Mouse (Mus musculus) thymus, adult 2 months (tissue): ENCODE data around the gene Trpt1. TPM values are rescaled to one million over a fixed set of nuclear protein-coding genes. Genes with fewer than 3 reads are reported as not detected.

Experiments
- DNase-seq: peaks from one replicate; pipeline ENCODE4 v3.0.0; 2021
- H3K27ac ChIP-seq: fragments of 200-500 bp; 2 replicates; pipeline ENCODE4 v1.5.1; 2012; ENCODE audit warnings: low read length, control low read depth; ENCODE audit not compliant: control insufficient read depth, insufficient read depth
- H3K27me3 ChIP-seq: fragments of 200-500 bp; 2 replicates; pipeline ENCODE4 v1.6.1; 2012; ENCODE audit warnings: mild to moderate bottlenecking, low read length, moderate library complexity, mixed read lengths; ENCODE audit not compliant: control insufficient read depth, insufficient read depth
- H3K36me3 ChIP-seq: fragments of 200-500 bp; 2 replicates; pipeline ENCODE4 v1.6.1; 2012; ENCODE audit warnings: mild to moderate bottlenecking, low read length, moderate library complexity; ENCODE audit not compliant: control insufficient read depth, insufficient read depth
- H3K4me1 ChIP-seq: fragments of 200-500 bp; replicated peaks from 2 replicates; pipeline ENCODE4 v1.6.1; 2012; ENCODE audit warnings: low read length; ENCODE audit not compliant: control insufficient read depth, insufficient read depth
- H3K4me3 ChIP-seq: fragments of 200-500 bp; 2 replicates; pipeline ENCODE4 v1.5.1; 2012; ENCODE audit warnings: mild to moderate bottlenecking, low read length, control low read depth, moderate library complexity; ENCODE audit not compliant: control insufficient read depth, insufficient read depth
- CTCF ChIP-seq: fragments of 200-500 bp; IDR thresholded peaks from 2 replicates; pipeline ENCODE4 v1.5.1; 2012; ENCODE audit warnings: mild to moderate bottlenecking, control low read depth, low read length, moderate library complexity, borderline replicate concordance; ENCODE audit not compliant: control insufficient read depth, poor library complexity, insufficient read depth; ENCODE audit errors: extremely low read depth
- POLR2A ChIP-seq: fragments of 200-500 bp; IDR thresholded peaks from 2 replicates; pipeline ENCODE4 v1.6.1; 2012; ENCODE audit warnings: mild to moderate bottlenecking, low read length, control low read depth, moderate library complexity; ENCODE audit not compliant: control insufficient read depth, poor library complexity, insufficient read depth; ENCODE audit errors: extremely low read depth
- WGBS: fragments of 180-500 bp; shearing (Covaris S2); methylation state at CpG from one replicate; pipeline ENCODE4 v1.1.7; 2018; 5-methylcytosine and 5-hydroxymethylcytosine counted together
- polyA plus RNA-seq: library from polyadenylated mRNA; depleted of rRNA; stranded (reverse); fragments of >200 nt; gene quantifications from 2 replicates; pipeline ENCODE4 v1.2.3, GENCODE M21; 2012

Gene Trpt1
- polyA plus RNA-seq, 1 experiment = 9.9 TPM

DNA sequence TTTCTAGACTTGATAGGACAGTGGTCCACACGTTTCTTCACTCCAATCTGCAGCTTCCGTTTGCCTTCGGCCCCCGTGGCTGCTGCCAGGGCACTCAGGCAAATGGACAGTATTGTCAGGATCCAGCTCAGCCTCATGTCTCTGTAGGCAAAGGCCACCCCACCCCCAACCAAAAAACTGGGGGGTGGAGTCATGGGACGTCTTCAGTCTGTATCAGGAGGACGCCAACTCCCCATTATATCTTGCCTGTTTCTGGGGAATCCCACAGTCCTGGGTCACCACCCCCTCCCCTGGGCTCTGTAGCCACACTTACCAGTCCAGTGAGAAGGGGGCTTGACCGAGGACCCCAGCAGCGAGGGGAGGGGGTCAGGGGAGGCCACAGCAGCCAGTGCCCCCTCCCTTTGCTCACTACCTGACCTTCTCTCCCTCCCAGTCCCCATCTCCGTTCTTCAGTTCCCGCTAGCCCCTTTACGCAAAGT, 16.9 kb upstream of the Trpt1 start:
- peak; percentile 54 for DNase-seq
- H3K4me1 ChIP-seq = peaks cover 29% of the 10 kb centered on the region
- 31% methylated on average over 11 of the region's 11 CpGs for WGBS

DNA sequence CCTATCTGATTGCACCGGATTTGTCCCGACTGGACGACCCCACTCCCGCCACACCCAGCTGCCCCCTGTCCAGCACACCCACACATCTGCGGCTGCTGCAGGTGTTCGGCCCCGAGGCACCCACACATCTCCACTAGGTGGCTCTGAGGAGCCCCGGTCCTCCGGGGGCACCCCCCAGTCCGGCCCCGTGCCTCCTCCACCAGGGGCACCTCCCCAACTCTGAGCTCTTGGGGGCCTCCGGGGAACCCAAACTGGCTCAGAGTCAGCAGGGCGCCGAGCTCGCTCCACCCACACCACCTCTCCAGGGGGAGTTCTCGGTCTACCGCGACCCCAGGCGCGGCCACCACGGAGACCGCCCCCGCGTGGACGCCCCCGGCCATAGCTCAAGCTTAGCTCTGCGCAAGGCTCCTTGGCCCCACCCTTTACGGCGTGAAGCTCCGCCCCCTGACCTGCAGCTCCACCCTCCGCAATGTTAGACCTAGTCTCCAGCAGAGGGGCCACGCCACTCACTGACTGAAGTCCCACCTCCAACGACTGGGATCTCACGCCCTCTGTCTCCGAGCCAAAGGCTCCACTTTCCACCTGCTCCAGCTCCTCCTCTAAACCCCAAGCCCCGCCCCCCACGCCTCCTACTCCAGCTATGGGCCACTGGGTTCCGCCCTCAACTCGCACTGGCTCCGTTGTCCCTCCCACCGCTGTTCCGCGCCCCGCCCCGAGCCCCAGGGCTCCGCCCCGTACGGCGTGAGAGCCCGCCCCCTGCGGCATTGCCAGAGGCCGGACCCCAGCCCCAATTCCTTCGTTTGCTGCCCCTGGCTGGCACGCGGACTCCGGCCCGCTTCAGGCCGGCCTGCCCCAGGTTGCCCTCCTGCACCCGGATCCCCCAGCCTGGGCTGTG, 16.2 kb upstream of the Trpt1 start:
- Histone ChIP-seq H3K36me3 (peaks cover 6% of the 10 kb centered on the region; the same call in 1 of the 2 replicates), H3K27me3 (no peaks in the 10 kb centered on the region), H3K27ac (peak overlapping the region; percentile 1; the same call in 1 of the 2 replicates), H3K4me1 (peaks cover 28% of the 10 kb centered on the region), H3K4me3 (peak overlapping the region; percentile 65)
- WGBS = under 1% methylated on average over 59 of the region's 59 CpGs
- peak; percentile 41 for TF ChIP-seq POLR2A
- peak; percentile 96 for TF ChIP-seq CTCF
- DNase-seq = peak; percentile 99

More for the DNA sequence above, 16.9 kb upstream of the Trpt1 start:
- TF ChIP-seq CTCF = no peak
- no peak for TF ChIP-seq POLR2A
- Histone ChIP-seq H3K36me3 (peaks cover 6% of the 10 kb centered on the region; the same call in 1 of the 2 replicates), H3K27me3 (no peaks in the 10 kb centered on the region), H3K4me3 (peak overlapping the region; percentile 48), H3K27ac (peak overlapping the region; percentile 1; the same call in 1 of the 2 replicates)

DNA sequence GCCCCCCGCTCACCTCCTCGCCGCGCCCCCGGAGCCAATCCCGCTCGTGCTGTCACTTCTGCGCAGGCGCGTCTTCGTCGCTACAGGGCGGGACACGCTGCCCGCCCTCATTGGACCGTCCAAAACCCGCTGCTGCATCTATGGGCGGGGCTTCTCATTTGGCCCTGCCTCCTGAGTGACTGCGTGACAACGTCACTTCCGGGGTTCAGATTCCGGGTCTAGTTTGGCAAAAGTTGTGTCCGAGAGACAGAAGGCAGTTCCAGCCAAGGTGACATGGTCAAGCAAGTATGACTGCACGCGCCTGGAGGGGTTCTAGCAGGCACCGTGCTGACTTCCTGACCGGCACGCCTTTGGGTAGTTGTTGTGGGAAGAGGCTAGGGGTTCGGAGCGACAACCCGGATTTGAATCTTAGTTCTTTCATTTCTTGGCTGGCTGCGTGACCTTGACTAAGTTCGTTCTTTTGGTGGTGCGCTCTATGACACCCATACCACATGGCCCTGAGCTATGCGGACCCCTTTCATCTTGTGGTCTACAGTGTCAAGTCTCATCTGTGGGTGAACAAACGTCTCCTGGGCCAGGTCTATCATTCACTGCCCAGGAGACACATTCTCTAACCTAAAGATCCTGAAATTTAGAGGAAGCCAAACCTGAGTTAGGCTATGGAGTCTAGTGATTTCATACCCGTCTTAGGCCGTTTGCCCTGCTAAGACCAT, 15.4 kb upstream of the Trpt1 start, which contains the start of gene Fkbp2:
Gene Fkbp2, minus strand, starts transcription at position 121 of the 713 bp plus-strand sequence.
- Histone ChIP-seq H3K4me1 (peaks cover 28% of the 10 kb centered on the region), H3K27me3 (no peaks in the 10 kb centered on the region), H3K4me3 (peak within 1 kb of the TSS; percentile 65), H3K27ac (peak within 1 kb of the TSS; percentile 53), H3K36me3 (peaks cover 6% of the 10 kb centered on the region; the same call in 1 of the 2 replicates)
- DNase-seq = peak; percentile 98
- peak; percentile 37; the same call in 1 of the 2 replicates for TF ChIP-seq CTCF
- TF ChIP-seq POLR2A = peak; percentile 35
- under 1% methylated on average over 38 of the region's 38 CpGs for WGBS

DNA sequence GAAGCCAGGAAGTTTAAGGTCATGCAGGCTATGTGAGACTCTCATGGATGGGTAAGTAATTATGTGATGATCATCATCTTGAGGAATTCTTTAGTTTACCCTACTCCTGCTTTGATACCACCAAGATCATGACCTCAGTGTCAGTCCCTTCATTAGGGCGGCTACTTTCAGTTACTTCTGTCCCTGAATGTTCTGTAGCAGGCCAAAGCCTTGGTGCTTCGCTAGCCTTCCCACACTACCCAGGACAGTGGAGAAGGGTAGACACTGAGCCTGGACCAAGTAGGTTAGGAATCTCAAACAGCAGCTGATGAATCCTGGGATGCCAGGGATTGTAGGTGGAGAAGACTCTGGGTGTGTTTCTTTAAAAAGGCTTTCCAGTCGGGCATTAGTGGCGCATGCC, 14.5 kb upstream of the Trpt1 start:
- WGBS = 97% methylated on average over 4 of the region's 4 CpGs
- Histone ChIP-seq H3K4me1 (peaks cover 29% of the 10 kb centered on the region), H3K27ac (no peak overlapping the region), H3K36me3 (peaks cover 6% of the 10 kb centered on the region; the same call in 1 of the 2 replicates), H3K27me3 (no peaks in the 10 kb centered on the region), H3K4me3 (no peak overlapping the region)
- DNase-seq = no peak
- TF ChIP-seq CTCF (no peak), POLR2A (no peak)

DNA sequence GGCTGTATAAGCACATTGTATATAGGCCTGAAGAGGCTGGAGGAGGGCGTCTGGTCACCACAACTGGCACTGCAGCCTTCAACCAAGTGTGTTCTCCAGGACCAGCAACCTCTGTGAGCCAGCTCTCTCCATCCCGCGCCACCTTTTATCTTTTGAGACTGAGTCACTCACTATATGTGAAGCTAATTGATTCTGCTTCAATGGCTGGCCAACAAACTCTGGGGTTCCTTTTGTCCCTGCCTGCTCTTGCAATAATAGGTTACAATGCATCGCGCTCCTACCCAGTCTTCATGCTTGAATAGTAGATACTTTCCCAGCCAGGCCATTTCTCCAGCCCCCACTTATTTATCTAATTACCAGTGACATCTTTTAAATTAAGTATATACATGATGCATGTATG, 12.3 kb upstream of the Trpt1 start:
- H3K27me3 ChIP-seq = no peaks in the 10 kb centered on the region
- no peak overlapping the region for H3K4me3 ChIP-seq
- WGBS = 98% methylated on average over 5 of the region's 5 CpGs
- DNase-seq = no peak
- TF ChIP-seq POLR2A (no peak), CTCF (no peak)
- no peaks in the 10 kb centered on the region for H3K36me3 ChIP-seq
- H3K27ac ChIP-seq = no peak overlapping the region
- H3K4me1 ChIP-seq = peaks cover 23% of the 10 kb centered on the region

DNA sequence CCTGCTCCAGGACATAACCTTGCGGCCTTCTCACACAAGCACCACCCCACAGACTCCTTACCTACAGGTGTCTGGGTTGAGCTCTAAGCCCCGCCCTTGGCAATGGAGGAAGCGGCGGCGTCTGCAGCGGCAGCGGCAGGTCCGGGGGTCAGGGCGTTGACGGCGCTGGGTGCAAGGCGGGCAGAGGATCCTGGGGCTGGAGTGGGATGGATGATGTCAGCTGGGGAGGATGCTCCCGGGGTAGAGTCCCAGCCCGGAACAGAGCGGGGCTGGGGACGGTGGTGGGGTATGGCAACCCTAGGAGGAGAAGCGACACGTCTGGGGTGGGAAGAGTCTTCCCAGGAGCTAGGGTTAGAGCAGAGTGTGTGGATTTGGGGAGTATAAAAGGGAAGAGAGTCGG, 10.6 kb upstream of the Trpt1 start:
- Histone ChIP-seq H3K4me3 (no peak overlapping the region), H3K27me3 (no peaks in the 10 kb centered on the region), H3K27ac (no peak overlapping the region), H3K4me1 (peaks cover 16% of the 10 kb centered on the region), H3K36me3 (no peaks in the 10 kb centered on the region)
- no peak for DNase-seq
- TF ChIP-seq POLR2A (no peak), CTCF (no peak)
- WGBS = 97% methylated on average over 19 of the region's 19 CpGs
